Mouse (Mus musculus) MN1 (cell line): ENCODE data around the gene Cdkn2aip.

ENCODE experiments used
- DNase-seq: peaks from one replicate; pipeline ENCODE4 v3.0.0-alpha.2; 2016; ENCODE audit warnings: low spot score

Cdkn2aip gene

GRCm38 (mm10) chr8:47695431-47696105 lies 18.2 kb downstream of the Cdkn2aip start:
- no peak for DNase-seq

GRCm38 (mm10) chr8:47693119-47693518 lies 20.6 kb downstream of the Cdkn2aip start:
- DNase-seq, result peak; percentile 83

- no peak for DNase-seq
Measured at GRCm38 (mm10) chr8:47691831-47692230, 21.9 kb downstream of the Cdkn2aip start.

- no peak for DNase-seq
Measured at GRCm38 (mm10) chr8:47691303-47691702, 22.4 kb downstream of the Cdkn2aip start.

DNA sequence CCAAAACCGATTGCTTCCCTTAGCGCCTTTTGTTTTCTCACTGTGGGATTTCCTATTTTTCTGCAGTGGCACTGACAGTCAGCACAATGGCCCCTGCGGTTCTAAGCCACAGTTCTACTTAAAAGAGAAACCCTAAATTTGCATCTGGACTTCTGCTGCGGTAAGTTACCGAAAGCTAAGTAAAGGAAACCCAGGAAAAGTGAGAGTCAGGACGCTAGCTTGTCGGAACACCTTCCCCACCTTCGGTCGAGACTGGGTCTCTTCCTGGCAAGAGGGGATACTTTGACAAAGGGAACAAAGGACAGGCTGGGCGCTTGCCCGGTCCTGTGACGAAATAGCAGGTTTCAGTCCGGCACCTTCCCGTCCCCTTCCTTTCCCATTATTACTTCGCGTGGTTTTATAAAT lies 23.1 kb downstream of the Cdkn2aip start:
- DNase-seq, result no peak

GRCm38 (mm10) chr8:47689704-47690326 lies 23.9 kb downstream of the Cdkn2aip start:
- no peak for DNase-seq

- DNase-seq, result no peak
Measured at GRCm38 (mm10) chr8:47684441-47684840, 29.3 kb downstream of the Cdkn2aip start.

GRCm38 (mm10) chr8:47683994-47684393 lies 29.7 kb downstream of the Cdkn2aip start:
- no peak for DNase-seq

GRCm38 (mm10) chr8:47680306-47680705 lies 33.4 kb downstream of the Cdkn2aip start:
- DNase-seq, result no peak

DNA sequence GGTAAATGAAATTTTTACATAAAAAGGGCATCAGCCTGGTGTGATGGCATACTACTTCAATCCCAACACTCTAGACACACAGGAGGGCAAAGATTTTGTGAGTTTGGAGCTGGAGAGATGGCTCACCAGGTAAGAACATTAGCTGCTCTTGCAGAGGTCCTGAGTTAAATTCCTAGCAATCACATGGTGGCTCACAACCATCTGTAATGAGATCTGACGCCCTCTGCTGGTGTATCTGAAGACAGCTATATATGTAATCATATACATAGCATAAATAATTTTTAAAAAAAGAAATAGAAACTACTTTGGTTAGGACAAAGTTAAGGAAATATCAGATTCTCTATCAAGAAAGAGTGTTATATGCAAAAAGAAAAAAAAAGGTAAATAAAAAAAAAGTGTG lies 34.1 kb downstream of the Cdkn2aip start:
- DNase-seq, result no peak

DNA sequence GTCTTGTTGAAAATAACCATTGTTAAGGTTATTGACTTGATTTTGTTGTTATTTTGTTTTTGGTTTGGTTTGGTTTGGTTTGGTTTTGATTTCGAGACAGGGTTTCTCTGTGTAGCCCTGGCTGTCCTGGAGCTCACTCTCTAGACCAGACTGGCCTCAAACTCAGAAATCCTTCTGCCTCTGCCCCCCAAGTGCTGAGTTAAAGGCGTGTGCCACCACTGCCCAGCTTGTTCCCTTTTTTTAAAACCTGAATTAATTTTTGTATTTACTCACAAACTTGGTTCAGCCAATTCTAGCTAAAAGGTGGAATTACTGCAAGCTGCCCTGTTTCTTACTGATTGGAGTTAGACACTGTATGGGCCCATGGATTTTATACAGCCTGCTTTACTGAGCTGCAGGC lies 37.1 kb downstream of the Cdkn2aip start:
- no peak for DNase-seq

DNA sequence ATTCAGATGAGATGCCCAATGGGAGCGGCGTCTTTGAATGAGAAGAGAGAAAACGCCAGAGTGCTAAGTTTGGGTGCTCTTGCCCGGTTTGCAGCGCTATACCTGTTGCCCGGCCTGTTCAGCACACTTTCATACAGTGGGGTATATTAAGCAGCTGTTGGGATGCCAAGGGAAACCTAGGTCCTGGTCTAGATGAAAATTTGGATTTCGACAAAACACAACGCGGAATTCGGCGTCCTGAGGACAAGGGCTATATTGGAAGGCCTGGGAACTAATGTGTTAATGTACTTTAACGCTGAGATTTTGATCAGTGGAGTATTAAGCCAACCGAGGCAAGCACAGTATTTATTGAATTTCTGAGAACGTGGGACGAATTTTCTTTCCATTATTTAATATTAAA lies 37.5 kb downstream of the Cdkn2aip start:
- DNase-seq, result no peak

GRCm38 (mm10) chr8:47675786-47676185 lies 37.9 kb downstream of the Cdkn2aip start:
- peak; percentile 75 for DNase-seq

- peak; percentile 100 for DNase-seq
Measured at GRCm38 (mm10) chr8:47674777-47675710, 38.7 kb downstream of the Cdkn2aip start, which contains the start of gene Ing2. Gene Ing2, minus strand, starts transcription at chr8:47675556.

DNA sequence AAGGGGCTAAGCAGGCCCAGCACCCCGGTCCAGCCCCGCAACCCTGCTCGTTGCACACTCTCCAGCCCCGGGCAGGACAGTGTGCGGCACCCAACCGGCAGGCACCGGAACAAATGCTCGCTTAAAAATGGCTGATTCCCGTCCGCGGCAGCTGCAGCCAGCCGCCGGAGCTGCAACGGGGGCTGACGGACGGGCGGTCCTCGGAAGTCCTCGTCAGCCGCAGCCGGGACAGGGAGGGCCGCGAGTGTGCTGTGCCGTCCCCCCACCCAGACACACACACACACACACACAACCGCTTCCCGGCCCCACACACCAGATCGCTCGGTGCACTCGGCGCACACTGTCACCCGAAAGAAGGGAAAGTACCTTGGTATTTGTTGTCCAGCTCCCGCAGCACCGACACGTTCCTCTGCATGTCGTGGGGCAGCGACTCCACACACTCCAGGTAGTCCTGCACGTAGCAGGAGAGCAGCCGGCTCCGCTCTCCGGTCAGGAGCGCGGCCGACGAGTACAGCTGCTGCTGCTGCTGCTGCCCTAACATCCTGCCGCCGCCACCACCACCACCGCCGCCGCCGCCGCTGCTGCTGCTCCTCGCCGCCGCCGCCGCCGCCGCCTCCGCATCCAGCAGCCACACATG lies 39.5 kb downstream of the Cdkn2aip start:
- DNase-seq, result peak; percentile 47

DNA sequence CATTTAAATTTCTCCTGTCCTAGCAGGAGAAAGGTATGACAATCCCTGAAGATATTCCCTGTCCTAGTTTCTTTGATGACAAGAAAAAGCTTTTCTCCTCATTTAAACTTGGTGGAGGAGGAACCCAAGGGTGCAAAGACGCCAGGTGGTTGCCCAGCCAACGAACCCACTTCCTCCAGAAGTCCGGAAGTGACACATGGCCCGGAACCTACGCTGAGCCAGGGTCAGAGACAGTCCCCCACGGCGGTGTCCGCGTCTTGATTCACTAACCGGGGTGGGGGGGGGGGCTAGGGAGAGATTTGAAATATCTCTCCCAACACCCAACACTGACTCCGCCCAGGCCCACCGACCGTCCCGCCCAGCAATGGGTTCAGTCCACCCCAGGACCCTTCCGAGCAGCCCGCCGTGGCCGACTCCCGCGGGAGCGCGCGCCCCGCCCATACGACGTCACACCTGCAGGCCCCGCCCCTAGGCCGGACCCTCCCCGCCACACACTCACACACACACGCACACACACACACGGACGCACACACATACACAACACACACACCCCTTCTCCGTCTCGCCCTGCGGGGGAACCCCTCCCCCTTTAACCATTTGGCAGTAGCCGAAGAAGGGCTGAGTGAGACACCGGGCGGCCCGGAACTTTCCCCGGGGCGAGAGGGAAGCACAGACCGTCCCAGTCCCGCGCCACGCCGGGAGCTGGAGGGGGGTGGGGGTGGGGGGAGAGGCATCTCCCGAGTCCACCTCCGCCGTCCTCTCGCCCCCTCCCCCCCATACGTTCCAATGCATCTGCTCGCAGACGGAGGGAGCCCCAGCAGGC lies 40.2 kb downstream of the Cdkn2aip start:
- DNase-seq, result peak; percentile 90

DNA sequence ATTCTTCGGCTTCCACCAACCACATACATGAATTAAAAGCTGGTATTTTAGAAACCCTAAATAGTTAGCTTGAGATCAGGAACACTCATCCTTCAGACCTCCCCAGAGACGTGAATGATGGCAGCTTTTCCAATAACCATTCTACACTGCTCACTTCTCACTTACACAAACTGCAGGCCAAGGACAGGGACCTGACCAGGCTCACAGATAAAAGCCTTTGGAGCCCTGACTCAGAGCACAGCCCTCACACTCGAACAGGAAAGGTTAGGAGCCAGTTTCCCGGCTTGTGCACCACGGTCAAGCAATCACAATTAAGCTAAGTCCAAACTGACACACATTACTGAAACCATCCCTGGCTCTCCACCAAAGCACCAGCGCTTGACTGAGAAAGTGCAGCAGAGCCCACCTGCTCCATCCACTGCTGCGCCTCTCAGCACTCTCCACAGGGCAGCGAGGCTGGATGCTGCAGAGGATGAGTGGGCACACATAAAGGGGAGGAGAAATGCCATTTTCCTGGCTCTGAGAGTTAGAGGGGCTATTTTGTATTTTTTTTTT lies 49.4 kb downstream of the Cdkn2aip start:
- DNase-seq, result no peak

- no peak for DNase-seq
Measured at GRCm38 (mm10) chr8:47663201-47663600, 50.5 kb downstream of the Cdkn2aip start.

GRCm38 (mm10) chr8:47662716-47663115 lies 51.0 kb downstream of the Cdkn2aip start:
- no peak for DNase-seq

DNA sequence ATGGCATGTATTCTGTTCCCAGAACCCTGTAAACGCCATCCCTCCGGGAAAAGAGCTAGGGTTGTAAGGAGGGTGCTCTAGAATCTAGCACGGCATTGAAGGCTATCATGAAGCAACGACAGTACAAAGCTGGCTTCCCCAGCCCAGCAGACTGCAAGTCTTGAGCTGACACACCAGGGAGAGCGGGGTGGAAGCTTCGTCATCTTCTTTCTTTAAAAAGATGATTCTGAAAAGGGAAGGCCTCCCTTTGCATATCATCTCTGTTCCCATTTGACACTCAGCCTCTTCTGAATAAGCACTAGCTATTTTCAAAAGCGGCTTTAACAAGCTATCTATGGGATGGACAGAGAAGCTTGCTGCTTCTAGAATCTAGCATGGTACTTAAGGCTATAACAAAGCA lies 53.3 kb downstream of the Cdkn2aip start:
- no peak for DNase-seq

DNA sequence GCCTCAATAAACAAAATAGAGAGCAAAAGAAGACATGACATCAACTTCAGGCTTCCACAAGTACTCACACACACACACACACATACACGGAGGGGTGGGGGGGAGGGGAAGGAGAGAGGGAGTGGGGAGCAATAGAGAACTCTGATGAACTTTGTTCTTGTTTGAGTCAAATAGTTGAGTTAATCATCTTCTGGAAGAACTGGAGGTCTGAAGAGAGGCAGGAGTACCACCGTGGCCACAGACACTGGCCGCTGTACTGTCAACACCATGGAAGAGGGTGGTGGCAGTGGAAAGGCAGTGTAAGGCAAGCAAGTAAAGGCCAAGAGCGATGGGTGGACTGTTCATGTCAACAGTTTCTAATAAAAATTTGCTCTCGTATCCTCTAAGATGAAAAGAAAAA lies 54.3 kb downstream of the Cdkn2aip start:
- no peak for DNase-seq
